Mouse (Mus musculus): ENCODE measurements around the gene Lrmp.

The Lrmp gene

DNA sequence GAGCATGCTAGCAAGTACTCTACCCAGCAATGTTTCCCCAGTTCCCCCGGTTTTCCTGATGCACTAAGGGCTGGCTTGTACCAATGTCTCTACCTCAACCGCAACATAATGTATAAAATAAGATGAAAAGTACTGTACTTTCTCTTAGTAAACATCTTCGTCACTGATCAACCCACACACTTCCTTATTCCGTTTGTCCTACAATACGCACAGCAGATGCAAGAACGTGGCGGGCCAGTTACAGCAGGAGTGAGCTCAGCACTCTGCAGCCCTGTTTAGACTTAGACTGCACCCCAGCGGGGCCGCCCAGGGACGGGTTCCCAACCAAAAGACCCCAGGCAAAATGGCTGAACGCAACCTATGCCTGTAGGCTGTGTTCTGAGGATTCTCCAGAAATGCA lies 78.0 kb downstream of the Lrmp start:
- CTCF ChIA-PET, result interaction anchor here (0.5 to 0.9 kb wide), 2 partner anchors 30 to 33 kb away, joined by 3 read pairs; no protein-coding TSS in a partner anchor

DNA sequence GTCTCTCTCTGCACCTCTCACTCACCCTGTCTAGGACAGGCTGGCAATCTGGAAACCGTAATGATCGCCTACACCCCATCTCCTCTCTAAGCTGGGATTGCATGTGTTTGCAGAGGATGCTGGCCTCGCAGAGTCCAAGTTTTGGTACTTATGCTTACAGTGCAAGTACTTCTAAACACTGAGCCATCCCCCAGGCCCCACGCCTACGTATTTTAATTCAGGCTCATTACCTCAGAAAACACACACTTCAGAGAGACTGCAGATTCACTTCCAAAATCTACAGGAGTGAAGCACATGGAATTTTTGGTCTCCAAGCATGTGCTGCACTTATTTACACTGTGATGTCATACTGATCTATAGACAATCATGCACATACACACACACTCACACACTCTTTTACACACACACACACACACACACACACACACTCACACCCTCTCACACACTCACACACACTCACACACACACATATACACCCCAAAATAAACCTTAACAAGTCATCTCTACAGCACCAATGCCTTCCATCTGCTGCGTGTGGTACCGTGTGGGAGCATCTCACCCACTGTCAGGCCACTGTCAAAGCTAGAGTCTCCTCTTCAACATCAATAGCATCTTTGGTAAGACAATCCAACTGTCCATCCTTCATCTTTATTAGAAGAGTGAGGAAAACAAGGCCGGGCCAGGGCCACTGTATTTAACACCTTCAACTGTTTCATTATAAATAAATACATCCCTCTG lies 82.7 kb downstream of the Lrmp start:
- CTCF ChIA-PET, result no interaction called here

DNA sequence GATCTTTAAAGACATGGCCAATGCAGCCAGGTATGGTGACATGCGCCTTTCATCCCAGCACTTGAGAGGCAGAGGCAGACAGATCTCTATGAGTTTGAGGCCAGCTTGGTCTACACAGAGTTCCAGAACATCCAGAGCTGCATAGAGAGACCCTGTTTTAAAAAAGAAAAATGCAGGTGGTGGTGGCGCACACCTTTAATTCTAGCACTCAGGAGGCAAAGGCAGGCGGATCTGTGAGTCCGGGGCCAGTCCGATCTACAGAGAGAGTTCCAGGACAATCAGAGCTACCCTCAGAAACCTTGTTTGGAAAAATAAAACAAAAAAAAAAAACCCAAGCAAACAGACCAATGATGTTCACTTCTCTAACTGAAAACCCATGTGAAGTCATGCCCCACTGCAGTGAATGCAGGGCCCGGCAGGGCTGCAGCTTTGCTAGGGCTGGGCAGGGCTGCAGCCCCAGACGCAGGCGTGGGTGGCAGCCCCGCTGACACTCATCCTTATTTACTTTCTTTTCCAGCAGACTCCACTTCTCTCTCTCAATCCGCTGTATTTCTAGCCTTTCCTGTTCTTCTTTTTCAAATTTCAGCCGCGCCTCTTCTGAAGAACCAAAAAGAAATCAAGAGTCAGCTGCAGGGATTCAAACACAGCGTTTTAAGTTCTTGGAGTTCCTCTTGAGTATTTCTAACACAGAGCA lies 87.1 kb downstream of the Lrmp start:
- CTCF ChIA-PET, result no interaction called here

DNA sequence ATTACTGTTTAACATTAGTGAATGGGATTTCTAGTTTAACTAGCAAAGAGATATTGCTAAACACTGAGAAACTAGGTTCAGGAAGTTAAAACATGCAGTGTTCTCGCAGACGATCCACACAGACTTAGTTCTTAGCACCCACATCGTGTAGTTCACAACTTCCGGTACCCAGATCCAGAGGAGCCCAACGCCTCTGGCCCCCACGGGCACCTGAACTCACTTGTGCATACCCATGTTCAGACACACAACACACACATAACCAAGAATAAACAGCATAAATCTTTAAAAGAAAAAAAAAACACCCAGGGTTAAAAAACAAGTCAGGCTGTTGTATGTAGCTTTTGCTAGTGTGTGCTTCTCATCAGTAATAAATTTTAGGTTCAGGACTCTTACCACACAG lies 89.0 kb downstream of the Lrmp start:
- CTCF ChIA-PET, result no interaction called here

DNA sequence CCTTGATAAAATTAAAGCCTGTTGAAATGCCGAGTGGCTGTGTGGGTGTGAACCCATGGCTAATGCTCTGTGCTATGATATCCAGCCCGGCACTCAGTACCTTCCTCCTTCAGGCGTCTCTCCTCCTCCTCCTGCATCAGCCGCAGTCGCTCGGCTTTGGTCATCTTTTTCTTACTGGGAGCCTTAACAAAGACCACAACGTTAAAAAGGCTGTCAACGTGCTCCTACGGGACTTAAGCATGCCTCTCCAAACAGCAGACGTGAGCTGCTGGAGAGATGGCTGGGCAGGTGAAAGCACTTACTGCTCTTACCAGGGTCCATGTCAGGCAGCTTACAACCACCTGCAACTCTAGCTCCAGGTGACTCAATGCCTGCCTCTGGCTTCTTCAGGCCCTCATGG lies 89.7 kb downstream of the Lrmp start:
- CTCF ChIA-PET, result interaction anchor here (0.7 kb wide), 1 partner anchor 22 kb away, joined by 7 read pairs; no protein-coding TSS in a partner anchor

DNA sequence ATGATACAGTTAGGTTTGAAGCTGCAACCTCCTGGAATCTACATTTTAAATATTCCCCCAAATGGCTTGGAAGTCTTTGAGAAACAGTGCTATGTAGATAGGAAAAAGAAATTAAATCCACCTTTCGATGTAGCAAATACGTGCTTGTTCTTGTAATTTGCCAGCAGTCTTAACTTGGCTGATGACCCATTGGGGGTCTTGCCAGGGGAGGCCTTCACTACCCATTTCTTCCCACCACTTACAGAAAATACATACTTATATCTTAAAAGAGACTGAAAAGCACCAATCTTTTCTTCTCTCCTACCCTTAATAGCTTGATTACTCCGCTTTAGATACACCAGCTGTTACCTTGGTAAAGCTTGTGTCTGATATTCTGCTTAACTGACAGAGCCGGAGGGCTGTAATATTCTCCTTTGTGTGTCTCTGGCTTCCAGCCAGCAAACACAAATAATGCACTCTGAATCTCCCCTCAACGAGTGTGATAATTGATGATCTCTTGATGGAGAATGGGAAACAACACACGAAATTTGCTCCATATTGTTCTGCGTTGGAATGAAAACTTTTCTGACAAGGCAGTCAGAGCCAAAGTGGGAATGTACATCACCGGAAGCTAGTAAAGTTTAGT lies 94.7 kb downstream of the Lrmp start:
- CTCF ChIA-PET, result interaction anchor here (0.6 kb wide), 1 partner anchor 109 kb away, joined by 6 read pairs; no protein-coding TSS in a partner anchor

DNA sequence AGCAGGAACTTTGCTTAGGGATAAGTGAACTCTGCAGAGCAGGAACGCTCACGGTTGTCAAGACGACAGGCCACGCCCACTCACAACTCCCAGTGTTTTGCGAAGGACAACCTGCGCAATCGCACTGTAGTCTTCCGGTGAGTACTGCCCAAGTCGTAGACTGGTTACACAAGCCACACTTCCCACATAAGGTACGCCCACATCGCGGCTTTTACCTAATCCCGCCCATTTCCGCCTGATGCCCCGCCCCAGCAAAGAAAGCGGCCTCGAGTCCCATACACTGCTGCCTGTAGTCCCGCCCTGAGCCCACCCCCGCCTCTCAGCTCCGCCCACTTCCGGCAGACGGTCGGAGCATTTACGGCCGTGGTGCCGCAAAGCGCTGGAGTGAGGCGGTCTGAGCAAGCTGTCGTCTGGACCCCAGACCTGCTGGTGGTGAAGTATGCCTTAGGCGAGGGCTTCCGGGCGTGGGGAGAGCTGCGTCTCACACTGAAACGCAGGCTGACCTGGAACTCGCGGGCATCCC lies 95.4 kb downstream of the Lrmp start, which contains the start of the genes Casc1 and Etfrf1:
Gene Casc1 (minus strand): TSS at position 190 of the 523 bp plus-strand sequence.
Gene Etfrf1 (plus strand): TSS at position 319 of the 523 bp plus-strand sequence.
- CTCF ChIA-PET, result interaction anchor here (1.3 kb wide), 2 partner anchors 28 to 131 kb away, joined by 3 read pairs; no protein-coding TSS in a partner anchor

DNA sequence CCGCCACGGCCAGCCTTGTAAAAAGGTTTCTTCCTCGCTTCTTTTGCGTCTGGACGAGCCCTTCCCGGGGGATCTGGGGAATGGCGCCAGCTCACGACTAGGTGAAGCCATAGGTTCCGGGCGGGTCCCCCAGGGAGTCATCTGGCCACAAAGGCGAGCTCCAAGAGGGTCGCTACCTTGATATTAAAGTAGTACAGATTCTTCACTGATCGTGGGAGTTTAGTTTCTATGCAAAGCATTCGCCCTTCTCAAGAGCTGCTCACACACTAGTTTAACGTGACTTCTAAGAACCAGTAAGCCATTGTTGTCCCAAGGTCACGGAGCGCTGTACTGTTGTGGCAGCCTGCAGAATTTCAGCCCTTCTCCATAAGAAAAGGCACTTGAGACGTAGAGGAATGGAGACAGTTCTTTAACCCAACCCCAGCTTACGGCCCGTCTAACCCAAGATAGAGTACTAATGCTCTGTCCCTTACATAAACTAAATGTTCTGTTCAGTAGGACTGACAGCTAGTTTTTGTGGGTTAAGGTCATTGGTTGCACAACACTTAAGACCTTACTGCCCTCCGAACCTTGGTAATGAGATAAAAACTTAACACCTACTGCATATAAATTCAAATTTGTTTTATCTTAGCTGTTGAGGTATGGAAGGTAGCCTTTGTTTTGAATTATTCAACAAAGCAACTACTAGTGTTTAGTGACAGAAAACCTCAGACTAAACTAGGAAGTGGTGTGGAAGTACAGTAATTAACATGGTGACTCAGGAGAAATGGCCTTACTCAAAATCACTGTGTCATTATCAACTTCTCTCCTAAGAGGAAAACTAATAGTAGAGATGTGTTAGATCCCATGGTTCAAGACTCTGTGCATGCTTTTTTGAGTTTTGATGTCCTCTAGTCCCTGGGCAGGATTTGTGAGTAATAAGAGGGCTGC lies 96.2 kb downstream of the Lrmp start:
- CTCF ChIA-PET, result interaction anchor here (0.5 to 1.3 kb wide), 4 partner anchors 27 to 130 kb away, joined by 3 to 6 read pairs (median 3); no protein-coding TSS in a partner anchor

DNA sequence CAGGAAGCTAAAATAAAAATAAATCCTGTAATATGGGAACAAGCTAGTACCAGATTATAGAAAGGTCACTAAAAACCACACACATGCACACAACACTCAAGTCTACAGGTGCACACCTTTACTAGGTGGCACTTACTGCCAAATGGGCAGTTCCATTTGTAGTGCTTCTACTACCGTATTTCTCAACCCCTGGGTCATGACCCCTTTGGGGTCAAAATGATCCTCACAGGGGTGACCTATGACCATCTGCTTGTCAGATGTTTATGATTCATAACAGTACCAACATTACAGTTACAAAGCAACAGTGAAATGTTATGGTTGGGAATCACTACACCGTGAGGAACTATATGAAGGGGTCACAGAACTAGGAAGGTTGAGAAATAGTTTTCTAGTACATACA lies 98.5 kb downstream of the Lrmp start:
- CTCF ChIA-PET, result no interaction called here

DNA sequence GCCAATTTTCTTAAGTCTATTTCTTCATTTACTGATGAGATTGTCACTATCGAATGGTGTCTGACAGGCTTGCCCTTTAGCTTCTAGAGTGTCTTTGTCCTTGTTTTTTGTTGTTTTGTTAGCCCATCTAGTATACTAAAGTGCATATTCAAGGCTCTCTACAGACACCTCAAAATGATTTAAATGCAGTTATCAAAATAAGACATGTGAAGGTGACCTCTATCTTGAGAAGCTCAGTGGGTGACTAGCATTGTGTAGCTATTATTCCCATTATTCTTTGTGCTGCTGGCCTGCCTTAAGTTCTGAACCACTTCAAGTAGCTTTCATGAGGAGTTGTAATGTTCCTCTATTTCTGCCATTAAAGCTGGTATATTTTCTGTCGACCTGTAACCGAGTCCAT lies 100.4 kb downstream of the Lrmp start:
- CTCF ChIA-PET, result no interaction called here

DNA sequence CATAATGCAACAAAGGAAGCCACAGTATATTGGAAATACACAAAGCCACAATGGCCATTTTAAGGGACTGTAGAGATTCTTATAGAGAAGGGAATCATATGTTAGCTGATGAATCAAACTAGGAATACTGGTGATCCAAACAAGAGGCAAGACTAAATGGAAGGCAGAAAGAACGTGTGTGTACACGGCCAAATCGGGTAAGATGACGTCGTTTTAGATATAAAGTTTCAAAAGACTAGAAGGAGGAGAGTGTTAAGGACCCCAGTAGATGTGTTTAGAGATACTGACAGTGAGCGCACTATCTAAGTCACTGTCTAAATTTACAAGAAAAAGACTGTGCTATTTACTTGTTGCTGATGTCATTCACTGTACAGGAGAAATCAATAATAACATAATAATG lies 108.8 kb downstream of the Lrmp start:
- CTCF ChIA-PET, result no interaction called here
